Mouse (Mus musculus): ENCODE data around the gene Nrxn1. TPM values are rescaled to one million over a fixed set of nuclear protein-coding genes. Genes with fewer than 3 reads are reported as not detected.
"Not testable (repeated sequence)": the region's sequence is repeated elsewhere in the genome, so short reads cannot be mapped to it uniquely, and the experiment has no call there.

Nrxn1 gene
- polyA plus RNA-seq, 1 experiment from 2014 or later, result 0.31 TPM

GRCm38 (mm10) chr17:90550415-90550814 lies 542.5 kb downstream of the Nrxn1 start:
- Histone ChIP-seq H3K27ac (replicated peaks) (no peak overlapping the region), H3K4me2 (no peak overlapping the region), H3K4me1 (replicated peaks) (no peaks in the 10 kb centered on the region), H3K27me3 (no peaks in the 10 kb centered on the region), H3K9me3 (replicated peaks) (no peaks in the 10 kb centered on the region), H3K9ac (no peak overlapping the region), H3K36me3 (replicated peaks) (no peaks in the 10 kb centered on the region), H3K4me3 (replicated peaks) (no peak overlapping the region)
- WGBS (ENCODE audit: insufficient replicate concordance), result 69% methylated on average over 4 of the region's 4 CpGs
- no peak for ATAC-seq (ENCODE audit: insufficient read depth)

GRCm38 (mm10) chr17:90546806-90547205 lies 546.1 kb downstream of the Nrxn1 start:
- no peak overlapping the region for H3K4me2 ChIP-seq
- no peak overlapping the region for H3K27ac ChIP-seq (replicated peaks)
- ATAC-seq (ENCODE audit: insufficient read depth), result no peak
- H3K36me3 ChIP-seq (replicated peaks), result no peaks in the 10 kb centered on the region
- WGBS (ENCODE audit: insufficient replicate concordance), result 70% methylated on average over 4 of the region's 4 CpGs
- no peak overlapping the region for H3K9ac ChIP-seq
- no peaks in the 10 kb centered on the region for H3K27me3 ChIP-seq
- no peaks in the 10 kb centered on the region for H3K9me3 ChIP-seq (replicated peaks)
- H3K4me3 ChIP-seq (replicated peaks), result no peak overlapping the region
- no peaks in the 10 kb centered on the region for H3K4me1 ChIP-seq (replicated peaks)

- WGBS (ENCODE audit: insufficient replicate concordance), result 59% methylated on average over 8 of the region's 8 CpGs
- ATAC-seq (ENCODE audit: insufficient read depth), result no peak
- Histone ChIP-seq H3K4me1 (replicated peaks) (no peaks in the 10 kb centered on the region), H3K4me3 (replicated peaks) (no peak overlapping the region), H3K27ac (replicated peaks) (no peak overlapping the region), H3K36me3 (replicated peaks) (no peaks in the 10 kb centered on the region), H3K9ac (no peak overlapping the region), H3K9me3 (replicated peaks) (no peaks in the 10 kb centered on the region), H3K4me2 (no peak overlapping the region), H3K27me3 (no peaks in the 10 kb centered on the region)
Observed at GRCm38 (mm10) chr17:90544639-90545259, 548.1 kb downstream of the Nrxn1 start.

GRCm38 (mm10) chr17:90543986-90544638 lies 548.8 kb downstream of the Nrxn1 start:
- H3K9me3 ChIP-seq (replicated peaks), result no peaks in the 10 kb centered on the region
- ATAC-seq (ENCODE audit: insufficient read depth), result no peak
- no peak overlapping the region for H3K9ac ChIP-seq
- WGBS (ENCODE audit: insufficient replicate concordance), result 19% methylated on average over 4 of the region's 4 CpGs
- H3K27me3 ChIP-seq, result no peaks in the 10 kb centered on the region
- no peaks in the 10 kb centered on the region for H3K36me3 ChIP-seq (replicated peaks)
- H3K4me2 ChIP-seq, result no peak overlapping the region
- H3K4me3 ChIP-seq (replicated peaks), result no peak overlapping the region
- H3K27ac ChIP-seq (replicated peaks), result no peak overlapping the region
- no peaks in the 10 kb centered on the region for H3K4me1 ChIP-seq (replicated peaks)

- Histone ChIP-seq H3K27ac (replicated peaks) (no peak overlapping the region), H3K36me3 (replicated peaks) (no peaks in the 10 kb centered on the region), H3K4me1 (replicated peaks) (no peaks in the 10 kb centered on the region), H3K9me3 (replicated peaks) (no peaks in the 10 kb centered on the region), H3K27me3 (no peaks in the 10 kb centered on the region), H3K9ac (no peak overlapping the region), H3K4me2 (no peak overlapping the region), H3K4me3 (replicated peaks) (no peak overlapping the region)
- ATAC-seq (ENCODE audit: insufficient read depth), result no peak
- WGBS (ENCODE audit: insufficient replicate concordance), result 91% methylated on average over 2 of the region's 2 CpGs
Observed at GRCm38 (mm10) chr17:90531443-90531842, 561.4 kb downstream of the Nrxn1 start.

GRCm38 (mm10) chr17:90506026-90506425 lies 586.8 kb downstream of the Nrxn1 start:
- H3K9me3 ChIP-seq (replicated peaks), result no peaks in the 10 kb centered on the region
- no peak for ATAC-seq (ENCODE audit: insufficient read depth)
- H3K4me3 ChIP-seq (replicated peaks), result no peak overlapping the region
- H3K36me3 ChIP-seq (replicated peaks), result no peaks in the 10 kb centered on the region
- no peak overlapping the region for H3K4me2 ChIP-seq
- no peaks in the 10 kb centered on the region for H3K4me1 ChIP-seq (replicated peaks)
- H3K27ac ChIP-seq (replicated peaks), result no peak overlapping the region
- 40% methylated on average over 2 of the region's 2 CpGs for WGBS (ENCODE audit: insufficient replicate concordance)
- H3K9ac ChIP-seq, result no peak overlapping the region
- no peaks in the 10 kb centered on the region for H3K27me3 ChIP-seq

GRCm38 (mm10) chr17:90503999-90504398 lies 588.9 kb downstream of the Nrxn1 start:
- not testable (repeated sequence) for H3K36me3 ChIP-seq (replicated peaks); H3K27ac ChIP-seq (replicated peaks); ATAC-seq (ENCODE audit: insufficient read depth); H3K9me3 ChIP-seq (replicated peaks); H3K4me2 ChIP-seq; H3K9ac ChIP-seq; H3K27me3 ChIP-seq; H3K4me3 ChIP-seq (replicated peaks); H3K4me1 ChIP-seq (replicated peaks)
- WGBS (ENCODE audit: insufficient replicate concordance), result 58% methylated on average over 7 of the region's 7 CpGs

GRCm38 (mm10) chr17:90501023-90501675 lies 591.7 kb downstream of the Nrxn1 start:
- no peaks in the 10 kb centered on the region for H3K36me3 ChIP-seq (replicated peaks)
- 41% methylated on average over 6 of the region's 6 CpGs for WGBS (ENCODE audit: insufficient replicate concordance)
- no peaks in the 10 kb centered on the region for H3K9me3 ChIP-seq (replicated peaks)
- H3K27me3 ChIP-seq, result no peaks in the 10 kb centered on the region
- H3K4me3 ChIP-seq (replicated peaks), result no peak overlapping the region
- H3K9ac ChIP-seq, result no peak overlapping the region
- H3K27ac ChIP-seq (replicated peaks), result no peak overlapping the region
- H3K4me2 ChIP-seq, result no peak overlapping the region
- no peaks in the 10 kb centered on the region for H3K4me1 ChIP-seq (replicated peaks)
- no peak for ATAC-seq (ENCODE audit: insufficient read depth)

GRCm38 (mm10) chr17:90479531-90480250 lies 613.2 kb downstream of the Nrxn1 start:
- Histone ChIP-seq H3K4me1 (replicated peaks) (no peaks in the 10 kb centered on the region), H3K4me3 (replicated peaks) (no peak overlapping the region), H3K36me3 (replicated peaks) (no peaks in the 10 kb centered on the region), H3K27ac (replicated peaks) (no peak overlapping the region), H3K27me3 (no peaks in the 10 kb centered on the region), H3K4me2 (no peak overlapping the region), H3K9ac (no peak overlapping the region), H3K9me3 (replicated peaks) (no peaks in the 10 kb centered on the region)
- ATAC-seq (ENCODE audit: insufficient read depth), result no peak

GRCm38 (mm10) chr17:90456748-90457147 lies 636.1 kb downstream of the Nrxn1 start:
- no peaks in the 10 kb centered on the region for H3K9me3 ChIP-seq (replicated peaks)
- H3K4me3 ChIP-seq (replicated peaks), result no peak overlapping the region
- no peak overlapping the region for H3K27ac ChIP-seq (replicated peaks)
- no peaks in the 10 kb centered on the region for H3K36me3 ChIP-seq (replicated peaks)
- ATAC-seq (ENCODE audit: insufficient read depth), result no peak
- no peak overlapping the region for H3K4me2 ChIP-seq
- H3K4me1 ChIP-seq (replicated peaks), result no peaks in the 10 kb centered on the region
- WGBS (ENCODE audit: insufficient replicate concordance), result 36% methylated on average over 5 of the region's 5 CpGs
- peaks cover 43% of the 10 kb centered on the region for H3K27me3 ChIP-seq
- no peak overlapping the region for H3K9ac ChIP-seq

- Histone ChIP-seq H3K4me2 (peak overlapping the region; percentile 41; the same call in 1 of the 2 replicates), H3K4me3 (replicated peaks) (no peak overlapping the region), H3K9ac (no peak overlapping the region), H3K4me1 (replicated peaks) (no peaks in the 10 kb centered on the region), H3K36me3 (replicated peaks) (no peaks in the 10 kb centered on the region), H3K27me3 (peaks cover 43% of the 10 kb centered on the region), H3K27ac (replicated peaks) (no peak overlapping the region), H3K9me3 (replicated peaks) (no peaks in the 10 kb centered on the region)
- ATAC-seq (ENCODE audit: insufficient read depth), result no peak
- 1% methylated on average over 13 of the region's 13 CpGs for WGBS (ENCODE audit: insufficient replicate concordance)
Observed at GRCm38 (mm10) chr17:90455904-90456303, 637.0 kb downstream of the Nrxn1 start.
